Mouse (Mus musculus) forebrain, embryonic 11.5 days (tissue): Measurements from ENCODE around the gene Mad1l1. TPM values are rescaled to one million over a fixed set of nuclear protein-coding genes. Genes with fewer than 3 reads are reported as not detected.

ENCODE experiments used
- ATAC-seq: fragments of 200-750 bp; cut with Nextera tagmentation; replicated peaks from 2 replicates; pipeline ENCODE4 v1.8.0; 2017; ENCODE audit warnings: moderate TSS enrichment; ENCODE audit not compliant: low FRiP score
- DNase-seq: peaks from one replicate; pipeline ENCODE4 v3.0.0-alpha.2; 2017; ENCODE audit warnings: low spot score
- H3K27ac ChIP-seq: fragments of 300-500 bp; sonication (generic); 2 replicates; pipeline ENCODE4 v1.5.1; 2014; ENCODE audit warnings: low read depth, low read length
- H3K27me3 ChIP-seq: fragments of 300-500 bp; sonication (generic); 2 replicates; pipeline ENCODE4 v1.6.1; 2014; ENCODE audit warnings: mild to moderate bottlenecking, low read length, mixed read lengths; ENCODE audit not compliant: control insufficient read depth, insufficient read depth
- H3K36me3 ChIP-seq: fragments of 300-500 bp; sonication (generic); 2 replicates; pipeline ENCODE4 v1.6.1; 2014; ENCODE audit warnings: mild to moderate bottlenecking, low read length, moderate library complexity, mixed read lengths; ENCODE audit not compliant: control insufficient read depth, insufficient read depth
- H3K4me1 ChIP-seq: fragments of 300-500 bp; sonication (generic); replicated peaks from 2 replicates; pipeline ENCODE4 v1.6.1; 2014; ENCODE audit warnings: low read length, mixed read lengths; ENCODE audit not compliant: control insufficient read depth, insufficient read depth
- H3K4me2 ChIP-seq: fragments of 300-500 bp; sonication (generic); 2 replicates; pipeline ENCODE4 v1.6.1; 2014; ENCODE audit warnings: low read depth, mild to moderate bottlenecking, low read length, moderate library complexity, mixed read lengths; ENCODE audit not compliant: severe bottlenecking
- H3K4me3 ChIP-seq: fragments of 300-500 bp; sonication (generic); 2 replicates; pipeline ENCODE4 v1.5.1; 2014; ENCODE audit warnings: low read depth, low read length
- H3K9ac ChIP-seq: fragments of 300-500 bp; sonication (generic); 2 replicates; pipeline ENCODE4 v1.6.1; 2014; ENCODE audit warnings: low read length
- H3K9me3 ChIP-seq: fragments of 300-500 bp; sonication (generic); 2 replicates; pipeline ENCODE4 v1.6.1; 2016; ENCODE audit warnings: low read length, mixed read lengths; ENCODE audit not compliant: control insufficient read depth
- WGBS: fragments of 180-500 bp; shearing (Covaris S2); extraction: QIAGEN DNeasy Blood & Tissue Kit; methylation state at CpG from one replicate; pipeline ENCODE4 v1.1.7; 2014; 5-methylcytosine and 5-hydroxymethylcytosine counted together
- polyA plus RNA-seq: library from polyadenylated mRNA; unstranded; fragments of >200 nt; fragmentation: Nextera tagmentation; extraction: Ambion mirVana; gene quantifications from 2 replicates; pipeline ENCODE4 v1.2.1, GENCODE M21; 2014

Mad1l1 gene
- polyA plus RNA-seq, 1 experiment from 2014 or later, result 52.7 TPM

DNA sequence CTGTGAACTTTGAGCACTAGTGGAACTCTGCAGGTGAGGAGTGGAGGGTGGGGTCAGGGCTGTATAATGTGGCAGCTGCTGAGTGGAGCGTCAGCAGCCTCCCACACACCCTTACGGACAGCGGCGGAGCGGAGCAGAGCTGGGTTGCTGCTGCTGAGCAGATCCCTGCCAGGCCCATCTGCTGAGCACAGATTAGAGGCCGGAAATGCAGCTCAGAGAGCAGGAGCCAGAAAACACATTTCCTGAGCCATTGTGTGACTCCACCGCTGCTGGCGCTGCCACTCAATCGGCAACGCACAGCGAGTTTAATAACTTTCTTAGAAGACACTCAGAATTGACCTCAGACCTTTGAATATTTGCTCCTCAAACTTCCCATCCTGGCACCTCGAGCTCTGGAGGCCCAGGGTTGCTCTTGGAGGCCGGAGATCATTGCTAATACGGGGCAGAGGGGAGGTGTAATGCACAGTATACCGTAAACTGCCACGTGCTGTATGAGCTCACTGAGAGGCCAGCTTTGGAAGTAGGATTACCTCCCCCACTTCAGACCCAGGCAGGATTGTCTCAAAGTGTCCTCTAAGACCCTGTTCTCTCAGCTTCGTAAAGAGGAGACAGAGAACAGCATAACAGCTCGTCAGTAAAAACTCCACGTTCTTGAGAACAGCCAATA lies 112.5 kb downstream of the Mad1l1 start:
- Histone ChIP-seq H3K9ac (no peak overlapping the region), H3K27ac (0 out of 2 replicates have a peak overlapping the region, but pooled peaks have one; percentile 1), H3K36me3 (no peaks in the 10 kb centered on the region), H3K4me3 (no peak overlapping the region), H3K27me3 (no peaks in the 10 kb centered on the region), H3K4me1 (peaks cover 6% of the 10 kb centered on the region; the same call in 1 of the 2 replicates), H3K9me3 (no peaks in the 10 kb centered on the region), H3K4me2 (no peak overlapping the region)
- WGBS, result 47% methylated on average over 19 of the region's 19 CpGs
- DNase-seq (peak; percentile 59), ATAC-seq (no peak)

DNA sequence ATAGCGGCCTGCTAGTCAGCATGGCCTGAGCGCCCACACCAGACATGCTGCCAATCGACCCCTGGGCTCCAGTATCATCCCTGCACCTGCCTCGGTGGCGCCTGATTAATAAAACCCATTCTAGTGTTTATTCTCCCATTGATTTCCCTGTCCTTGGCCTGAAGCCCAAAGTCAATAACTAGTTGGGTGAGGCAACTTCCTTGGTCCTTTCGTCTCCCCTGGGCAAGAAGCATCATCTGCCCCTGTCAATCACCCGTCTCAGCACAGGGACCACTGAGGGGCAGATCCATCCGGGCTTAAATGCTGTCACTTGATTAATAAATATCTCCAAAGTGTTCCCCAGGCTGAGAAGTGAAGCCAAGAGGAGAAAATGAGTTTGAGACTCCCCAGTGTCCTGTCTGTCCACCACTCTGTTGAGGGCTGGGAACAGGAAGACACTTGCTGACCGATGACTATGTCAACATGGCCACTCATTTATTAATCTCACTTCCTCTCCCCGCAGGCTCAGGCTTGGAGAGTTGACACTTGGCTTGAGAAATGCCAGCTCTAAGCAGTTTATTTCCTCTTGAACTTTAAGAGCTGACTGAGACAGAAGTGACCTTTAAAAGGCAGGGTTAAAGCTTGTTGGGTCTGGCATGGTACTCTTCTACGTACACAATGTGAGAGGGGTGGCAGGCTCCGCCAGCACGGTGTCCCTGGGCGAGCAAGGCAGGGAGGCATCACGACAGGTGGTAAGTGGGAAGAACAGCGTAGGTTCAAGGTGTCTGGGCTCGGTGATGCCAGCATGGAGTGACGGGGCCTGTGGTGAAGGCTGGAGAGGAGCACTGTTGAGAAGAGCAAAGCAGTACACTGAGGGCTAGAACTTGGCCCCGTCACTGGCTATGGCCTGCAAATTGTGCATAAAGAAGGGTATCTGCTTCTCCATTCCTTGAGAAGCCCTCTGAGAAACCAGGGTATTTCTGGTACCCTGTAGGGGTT lies 114.3 kb downstream of the Mad1l1 start:
- WGBS, result 93% methylated on average over 19 of the region's 19 CpGs
- ATAC-seq, result no peak
- no peak overlapping the region for H3K27ac ChIP-seq

DNA sequence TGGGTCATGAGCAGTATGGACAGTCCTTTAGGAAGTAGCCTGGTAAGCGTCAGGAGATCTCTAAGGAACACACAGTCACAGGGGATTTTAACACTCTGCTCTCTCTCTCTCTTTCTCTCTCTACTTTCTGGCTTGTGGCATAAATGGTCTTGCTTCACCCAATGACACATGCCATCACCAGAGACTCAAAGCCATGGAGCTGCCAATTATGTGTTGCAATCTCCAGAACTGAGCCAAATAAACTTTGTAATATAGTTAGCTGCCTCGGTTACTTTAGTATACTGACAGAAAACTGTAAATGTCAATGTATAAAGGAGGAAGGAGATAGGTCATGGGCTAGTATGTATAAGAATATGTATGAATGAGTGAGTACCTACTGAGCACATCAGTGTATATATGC lies 115.4 kb downstream of the Mad1l1 start:
- no peak overlapping the region for H3K4me3 ChIP-seq
- no peak overlapping the region for H3K4me2 ChIP-seq
- no peak overlapping the region for H3K27ac ChIP-seq
- DNase-seq (no peak), ATAC-seq (no peak)
- no peaks in the 10 kb centered on the region for H3K27me3 ChIP-seq
- H3K9ac ChIP-seq, result no peak overlapping the region
- no peaks in the 10 kb centered on the region for H3K36me3 ChIP-seq
- H3K4me1 ChIP-seq, result peaks cover 6% of the 10 kb centered on the region; the same call in 1 of the 2 replicates
- H3K9me3 ChIP-seq, result no peaks in the 10 kb centered on the region
- 88% methylated on average over 2 of the region's 2 CpGs for WGBS

More for the DNA sequence above, 114.3 kb downstream of the Mad1l1 start:
- no peak for DNase-seq
- no peak overlapping the region for H3K4me3 ChIP-seq
- no peaks in the 10 kb centered on the region for H3K9me3 ChIP-seq
- peaks cover 6% of the 10 kb centered on the region; the same call in 1 of the 2 replicates for H3K4me1 ChIP-seq
- H3K27me3 ChIP-seq, result no peaks in the 10 kb centered on the region
- no peak overlapping the region for H3K9ac ChIP-seq
- no peak overlapping the region for H3K4me2 ChIP-seq
- H3K36me3 ChIP-seq, result no peaks in the 10 kb centered on the region

DNA sequence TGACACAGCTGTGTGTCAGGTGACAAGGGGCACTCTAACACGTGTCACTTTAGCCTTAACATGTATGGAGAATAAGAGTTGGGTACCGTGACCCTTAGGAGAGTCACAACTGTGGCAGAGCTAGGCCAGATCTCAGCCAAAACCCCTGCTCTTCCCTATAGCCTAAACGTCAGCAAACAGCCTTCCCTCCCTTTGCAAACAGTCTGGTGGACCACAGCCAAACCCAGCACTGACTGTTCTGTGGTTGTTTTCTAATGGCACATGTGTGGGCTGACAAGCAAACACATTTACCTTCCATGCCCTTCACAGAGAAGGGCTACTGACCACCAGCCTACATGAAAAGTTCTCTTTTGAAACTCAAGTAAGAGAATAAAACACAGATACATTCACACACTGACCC lies 116.9 kb downstream of the Mad1l1 start:
- no peak for DNase-seq
- H3K4me3 ChIP-seq, result no peak overlapping the region
- WGBS, result 84% methylated on average over 3 of the region's 3 CpGs
- no peak overlapping the region for H3K4me2 ChIP-seq
- no peak overlapping the region for H3K9ac ChIP-seq
- peaks cover 6% of the 10 kb centered on the region; the same call in 1 of the 2 replicates for H3K4me1 ChIP-seq
- no peak overlapping the region for H3K27ac ChIP-seq
- no peaks in the 10 kb centered on the region for H3K27me3 ChIP-seq
- no peak for ATAC-seq
- H3K9me3 ChIP-seq, result no peaks in the 10 kb centered on the region
- no peaks in the 10 kb centered on the region for H3K36me3 ChIP-seq

DNA sequence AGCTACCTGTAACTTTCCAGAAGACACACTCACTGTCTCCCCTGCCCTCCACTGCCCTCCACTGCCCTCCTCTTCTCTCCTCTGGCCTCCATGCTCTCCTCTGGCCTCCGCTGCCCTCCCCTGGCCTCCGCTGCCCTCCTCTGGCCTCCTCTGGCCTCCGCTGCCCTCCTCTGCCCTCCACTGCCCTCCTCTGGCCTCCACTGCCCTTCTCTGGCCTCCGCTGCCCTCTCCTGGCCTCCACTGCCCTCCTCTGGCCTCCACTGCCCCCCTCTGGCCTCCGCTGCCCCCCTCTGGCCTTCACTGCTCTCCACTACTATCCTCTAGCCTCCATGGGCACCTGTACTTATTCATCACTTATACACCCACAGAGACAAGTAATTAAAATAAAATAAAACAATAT lies 117.3 kb downstream of the Mad1l1 start:
- 92% methylated on average over 5 of the region's 5 CpGs for WGBS
- no peak for DNase-seq
- Histone ChIP-seq H3K4me2 (no peak overlapping the region), H3K27me3 (no peaks in the 10 kb centered on the region), H3K27ac (no peak overlapping the region), H3K9me3 (no peaks in the 10 kb centered on the region), H3K4me3 (no peak overlapping the region), H3K36me3 (no peaks in the 10 kb centered on the region), H3K9ac (no peak overlapping the region), H3K4me1 (peaks cover 3% of the 10 kb centered on the region; the same call in 1 of the 2 replicates)
- ATAC-seq, result no peak

DNA sequence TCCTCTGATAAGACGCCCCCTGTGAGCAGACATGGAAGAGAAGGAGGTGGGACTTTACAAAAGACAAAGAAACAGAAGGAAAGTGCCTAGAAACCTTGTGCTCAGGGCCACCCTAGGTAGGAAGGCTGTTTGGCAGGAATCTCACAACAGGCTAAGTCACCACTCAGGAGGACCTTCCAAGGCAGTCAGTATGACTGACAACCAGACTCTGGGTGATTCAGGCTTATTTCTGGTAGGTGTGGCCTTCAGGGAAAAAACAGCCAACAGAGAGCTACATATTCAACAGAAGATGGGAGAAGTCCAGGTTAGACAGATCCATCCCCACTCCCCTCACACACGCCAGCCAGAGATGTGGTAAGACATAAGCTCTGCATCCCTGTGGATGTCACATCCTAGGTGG lies 118.9 kb downstream of the Mad1l1 start:
- Histone ChIP-seq H3K36me3 (no peaks in the 10 kb centered on the region), H3K27me3 (no peaks in the 10 kb centered on the region), H3K9me3 (no peaks in the 10 kb centered on the region), H3K4me2 (no peak overlapping the region), H3K9ac (no peak overlapping the region), H3K27ac (no peak overlapping the region), H3K4me3 (no peak overlapping the region), H3K4me1 (no peaks in the 10 kb centered on the region)
- ATAC-seq (no peak), DNase-seq (no peak)
- 69% methylated on average over 2 of the region's 2 CpGs for WGBS

DNA sequence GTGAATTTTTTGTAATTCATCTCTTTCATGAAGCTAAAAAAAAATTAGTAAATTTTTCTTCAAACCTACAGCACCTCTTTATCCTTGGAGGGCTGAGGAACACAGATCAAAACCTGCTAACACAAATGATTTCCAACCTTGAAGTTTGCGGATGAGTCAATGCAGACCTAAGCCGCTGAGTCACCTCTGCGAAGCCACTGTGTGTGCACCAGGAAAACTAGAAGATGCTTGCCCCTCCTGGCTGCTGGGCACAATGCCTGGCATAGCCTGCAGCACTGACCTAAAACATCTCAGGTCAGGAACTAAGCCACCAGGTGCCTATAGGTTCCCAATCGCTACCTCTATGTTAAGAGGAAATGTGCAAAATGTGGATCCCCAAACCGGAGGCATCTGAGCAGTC lies 119.8 kb downstream of the Mad1l1 start:
- Histone ChIP-seq H3K36me3 (no peaks in the 10 kb centered on the region), H3K4me1 (no peaks in the 10 kb centered on the region), H3K27ac (no peak overlapping the region), H3K4me2 (no peak overlapping the region), H3K9me3 (no peaks in the 10 kb centered on the region), H3K9ac (no peak overlapping the region), H3K27me3 (no peaks in the 10 kb centered on the region), H3K4me3 (no peak overlapping the region)
- WGBS, result 94% methylated on average over 5 of the region's 5 CpGs
- DNase-seq (no peak), ATAC-seq (no peak)

DNA sequence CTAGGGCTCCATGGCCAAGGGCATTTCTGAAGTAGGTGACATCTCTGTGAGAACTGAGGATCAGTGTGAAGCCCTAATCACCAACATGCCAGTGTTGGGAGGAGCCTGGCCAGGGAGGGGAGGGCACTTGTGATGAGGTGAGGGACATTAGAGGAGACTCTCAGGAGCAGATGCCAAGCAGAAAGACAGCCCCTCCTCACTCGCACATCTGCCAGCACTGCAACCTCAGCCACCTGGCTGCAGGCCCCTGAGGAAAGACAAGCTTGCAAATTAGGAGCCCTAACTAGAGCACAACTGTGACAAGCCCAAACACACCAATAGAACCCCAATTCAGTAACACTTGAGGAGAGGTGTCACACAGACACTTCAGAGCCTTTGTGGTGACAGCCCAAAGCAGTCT lies 120.2 kb downstream of the Mad1l1 start:
- ATAC-seq, result no peak
- H3K27me3 ChIP-seq, result no peaks in the 10 kb centered on the region
- no peak overlapping the region for H3K4me3 ChIP-seq
- H3K36me3 ChIP-seq, result no peaks in the 10 kb centered on the region
- 79% methylated on average over 1 of the region's 1 CpGs for WGBS
- H3K4me2 ChIP-seq, result no peak overlapping the region
- H3K9ac ChIP-seq, result no peak overlapping the region
- H3K4me1 ChIP-seq, result no peaks in the 10 kb centered on the region
- no peaks in the 10 kb centered on the region for H3K9me3 ChIP-seq
- no peak for DNase-seq
- no peak overlapping the region for H3K27ac ChIP-seq
